Mouse (Mus musculus): Measurements from ENCODE around the gene Pdap1.

DNA sequence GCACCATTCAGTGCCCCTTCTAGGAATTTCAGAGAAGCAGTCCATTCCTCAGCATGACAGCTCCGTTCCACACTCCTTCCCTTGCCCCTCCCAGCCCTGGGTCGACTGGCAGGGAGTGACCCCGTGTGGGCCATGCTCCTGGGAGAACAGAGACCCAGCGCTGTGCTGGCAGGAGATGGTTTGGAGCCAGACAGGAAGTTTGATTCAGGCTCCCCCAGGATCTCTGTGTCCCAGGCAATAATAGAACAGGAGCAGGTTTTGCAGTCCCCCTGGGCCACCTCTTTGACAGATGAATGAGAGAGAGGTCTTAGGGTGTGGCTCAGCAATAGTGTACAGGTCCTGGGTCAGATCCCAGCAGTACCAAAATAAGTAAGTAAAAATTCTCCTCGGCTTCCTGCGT lies 22.0 kb downstream of the Pdap1 start:
- no peak for TF ChIP-seq CTCF (IDR thresholded peaks at IDR 0.05; ENCODE audit: low read depth)
- no peak for TF ChIP-seq EP300 (IDR thresholded peaks at IDR 0.05; ENCODE audit: low read depth)
